Mouse (Mus musculus) intestine, embryonic 15.5 days (tissue): ENCODE results near the gene Mrnip. TPM values are rescaled to one million over a fixed set of nuclear protein-coding genes. Genes with fewer than 3 reads are reported as not detected.

ENCODE experiments used
- ATAC-seq: fragments of 200-750 bp; cut with Nextera tagmentation; 2 replicates; pipeline ENCODE4 v1.8.0; 2017; ENCODE audit warnings: moderate TSS enrichment, moderate library complexity
- H3K27ac ChIP-seq: fragments of 300-500 bp; sonication (generic); 2 replicates; pipeline ENCODE4 v1.5.1; 2015; ENCODE audit warnings: mild to moderate bottlenecking, inconsistent platforms
- H3K27me3 ChIP-seq: fragments of 300-500 bp; sonication (generic); replicated peaks from 2 replicates; pipeline ENCODE4 v1.6.1; 2015; ENCODE audit warnings: inconsistent platforms
- H3K36me3 ChIP-seq: fragments of 300-500 bp; sonication (generic); 2 replicates; pipeline ENCODE4 v1.6.1; 2015; ENCODE audit warnings: inconsistent platforms
- H3K4me1 ChIP-seq: fragments of 300-500 bp; sonication (generic); replicated peaks from 2 replicates; pipeline ENCODE4 v1.6.1; 2015; ENCODE audit warnings: inconsistent platforms
- H3K4me2 ChIP-seq: fragments of 300-500 bp; sonication (generic); replicated peaks from 2 replicates; pipeline ENCODE4 v1.6.1; 2015; ENCODE audit warnings: mild to moderate bottlenecking, inconsistent platforms
- H3K4me3 ChIP-seq: fragments of 300-500 bp; sonication (generic); replicated peaks from 2 replicates; pipeline ENCODE4 v1.5.1; 2015; ENCODE audit warnings: inconsistent platforms
- H3K9ac ChIP-seq: fragments of 300-500 bp; sonication (generic); 2 replicates; pipeline ENCODE4 v1.6.1; 2015; ENCODE audit warnings: inconsistent platforms
- H3K9me3 ChIP-seq: fragments of 300-500 bp; sonication (generic); 2 replicates; pipeline ENCODE4 v1.6.1; 2016; ENCODE audit warnings: inconsistent platforms
- WGBS: fragments of 180-500 bp; shearing (Covaris S2); methylation state at CpG from one replicate; pipeline ENCODE4 v1.1.7; 2015; 5-methylcytosine and 5-hydroxymethylcytosine counted together
- polyA plus RNA-seq: library from polyadenylated mRNA; unstranded; fragments of >200 nt; fragmentation: Nextera tagmentation; extraction: Ambion mirVana; gene quantifications from 2 replicates; pipeline ENCODE4 v1.2.1, GENCODE M21; 2015

Mrnip gene
- polyA plus RNA-seq, 1 experiment from 2014 or later, result 9.6 TPM

DNA sequence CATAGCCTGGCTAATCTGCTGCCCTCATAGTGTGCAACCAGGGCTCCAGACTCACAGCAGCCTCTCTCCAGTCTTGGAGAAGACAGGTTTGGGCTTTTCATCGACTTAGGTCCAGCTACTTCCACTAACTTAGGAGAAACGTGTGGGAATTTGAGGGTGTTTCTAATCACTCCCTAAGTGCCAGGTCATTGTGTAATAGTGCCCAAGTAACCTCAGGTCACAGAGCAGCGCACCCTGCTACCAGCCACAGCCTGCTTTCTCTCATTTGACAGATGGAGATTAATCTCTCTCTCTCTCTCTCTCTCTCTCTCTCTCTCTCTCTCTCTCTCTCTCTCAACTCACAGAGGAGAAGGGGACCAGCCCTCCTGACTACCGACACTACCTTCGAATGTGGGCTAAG is 5.9 kb upstream of the Mrnip start:
- H3K9ac ChIP-seq, result no peak overlapping the region
- no peak overlapping the region for H3K4me2 ChIP-seq
- H3K9me3 ChIP-seq, result no peaks in the 10 kb centered on the region
- H3K36me3 ChIP-seq, result peaks cover 29% of the 10 kb centered on the region
- H3K4me3 ChIP-seq, result no peak overlapping the region
- no peak overlapping the region for H3K27ac ChIP-seq
- H3K27me3 ChIP-seq, result no peaks in the 10 kb centered on the region
- no peak for ATAC-seq
- WGBS, result 90% methylated on average over 5 of the region's 5 CpGs
- H3K4me1 ChIP-seq, result no peaks in the 10 kb centered on the region

DNA sequence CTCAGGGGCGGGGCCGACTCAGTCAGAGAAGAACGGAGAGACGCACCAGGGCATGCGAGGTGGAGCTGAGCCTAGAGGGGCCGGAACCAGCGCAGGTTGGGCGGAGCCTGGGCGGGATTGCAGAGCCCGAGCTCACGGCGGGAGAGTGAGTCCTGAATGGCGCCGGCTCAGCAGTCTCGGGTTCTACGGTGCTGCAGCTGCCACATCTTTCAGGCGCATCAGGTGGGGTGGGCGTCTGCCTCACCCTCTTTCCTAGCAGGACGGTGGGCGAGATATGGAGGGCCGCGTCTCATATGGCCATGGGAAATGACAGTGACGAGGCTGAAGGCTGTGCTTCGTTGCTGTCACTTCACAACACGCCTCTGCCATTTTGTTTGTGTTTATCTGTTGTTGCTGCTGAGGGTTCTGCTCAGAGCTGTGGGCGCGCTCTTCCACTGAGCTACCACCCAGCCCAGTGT is 515 bp downstream of the Mrnip start:
- WGBS, result under 1% methylated on average over 27 of the region's 27 CpGs
- ATAC-seq, result peak; percentile 99
- H3K9me3 ChIP-seq, result no peaks in the 10 kb centered on the region

DNA sequence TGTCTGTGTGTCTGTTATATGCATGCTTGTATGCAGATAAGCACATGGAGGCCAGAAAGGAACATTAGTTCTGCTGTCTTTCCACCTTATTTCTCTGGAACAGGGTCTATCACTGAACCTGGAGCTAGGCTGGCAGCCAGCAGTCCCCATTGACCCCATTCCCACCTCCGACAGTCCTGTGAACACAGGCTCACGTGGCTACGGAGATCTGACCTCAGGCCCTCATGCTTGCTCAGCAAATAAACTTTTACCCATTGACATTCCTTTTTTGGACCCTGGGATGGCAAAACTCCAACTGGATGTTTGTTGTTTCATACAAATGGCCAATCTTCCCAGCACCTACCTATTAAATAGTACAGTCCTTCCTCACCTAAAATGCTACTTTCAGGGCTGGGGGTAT is 2.1 kb downstream of the Mrnip start:
- Histone ChIP-seq H3K36me3 (peaks cover 1% of the 10 kb centered on the region; the same call in 1 of the 2 replicates), H3K4me1 (peaks cover 6% of the 10 kb centered on the region; the same call in 1 of the 2 replicates), H3K27me3 (no peaks in the 10 kb centered on the region), H3K27ac (no peak overlapping the region), H3K9me3 (no peaks in the 10 kb centered on the region), H3K4me3 (no peak overlapping the region), H3K4me2 (no peak overlapping the region), H3K9ac (no peak overlapping the region)
- ATAC-seq, result no peak
- 57% methylated on average over 3 of the region's 3 CpGs for WGBS

More for the DNA sequence above, 515 bp downstream of the Mrnip start:
- Histone ChIP-seq H3K27ac (peak overlapping the region; percentile 48; the same call in 1 of the 2 replicates), H3K36me3 (peaks cover 8% of the 10 kb centered on the region; the same call in 1 of the 2 replicates), H3K4me3 (peak overlapping the region; percentile 70), H3K4me2 (peak overlapping the region; percentile 73), H3K4me1 (peaks cover 6% of the 10 kb centered on the region; the same call in 1 of the 2 replicates), H3K9ac (peak overlapping the region; percentile 73), H3K27me3 (no peaks in the 10 kb centered on the region)

DNA sequence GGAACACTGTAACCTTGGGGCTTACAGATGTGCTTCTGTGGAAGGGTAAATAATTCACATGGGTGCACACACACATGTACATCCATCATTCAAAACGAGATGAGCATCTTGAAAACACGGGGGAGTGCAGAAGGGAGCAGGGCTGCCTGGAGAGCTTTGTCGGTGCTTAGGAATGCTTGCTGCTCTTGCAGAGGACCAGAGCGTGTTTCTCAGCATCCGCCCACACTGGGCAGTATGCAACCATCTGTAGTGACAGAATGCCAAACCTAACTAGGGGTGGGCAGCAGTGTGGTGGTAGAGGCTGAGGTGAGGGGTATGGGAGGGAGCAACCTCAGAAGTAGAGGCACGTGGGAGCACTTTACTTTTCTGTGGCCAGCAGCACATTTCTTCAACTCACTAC is 2.9 kb downstream of the Mrnip start:
- no peaks in the 10 kb centered on the region for H3K27me3 ChIP-seq
- H3K4me3 ChIP-seq, result no peak overlapping the region
- H3K4me1 ChIP-seq, result peaks cover 6% of the 10 kb centered on the region; the same call in 1 of the 2 replicates
- no peaks in the 10 kb centered on the region for H3K9me3 ChIP-seq
- no peak overlapping the region for H3K4me2 ChIP-seq
- H3K27ac ChIP-seq, result no peak overlapping the region
- no peak overlapping the region for H3K9ac ChIP-seq
- no peaks in the 10 kb centered on the region for H3K36me3 ChIP-seq
- 64% methylated on average over 6 of the region's 6 CpGs for WGBS
- no peak for ATAC-seq

DNA sequence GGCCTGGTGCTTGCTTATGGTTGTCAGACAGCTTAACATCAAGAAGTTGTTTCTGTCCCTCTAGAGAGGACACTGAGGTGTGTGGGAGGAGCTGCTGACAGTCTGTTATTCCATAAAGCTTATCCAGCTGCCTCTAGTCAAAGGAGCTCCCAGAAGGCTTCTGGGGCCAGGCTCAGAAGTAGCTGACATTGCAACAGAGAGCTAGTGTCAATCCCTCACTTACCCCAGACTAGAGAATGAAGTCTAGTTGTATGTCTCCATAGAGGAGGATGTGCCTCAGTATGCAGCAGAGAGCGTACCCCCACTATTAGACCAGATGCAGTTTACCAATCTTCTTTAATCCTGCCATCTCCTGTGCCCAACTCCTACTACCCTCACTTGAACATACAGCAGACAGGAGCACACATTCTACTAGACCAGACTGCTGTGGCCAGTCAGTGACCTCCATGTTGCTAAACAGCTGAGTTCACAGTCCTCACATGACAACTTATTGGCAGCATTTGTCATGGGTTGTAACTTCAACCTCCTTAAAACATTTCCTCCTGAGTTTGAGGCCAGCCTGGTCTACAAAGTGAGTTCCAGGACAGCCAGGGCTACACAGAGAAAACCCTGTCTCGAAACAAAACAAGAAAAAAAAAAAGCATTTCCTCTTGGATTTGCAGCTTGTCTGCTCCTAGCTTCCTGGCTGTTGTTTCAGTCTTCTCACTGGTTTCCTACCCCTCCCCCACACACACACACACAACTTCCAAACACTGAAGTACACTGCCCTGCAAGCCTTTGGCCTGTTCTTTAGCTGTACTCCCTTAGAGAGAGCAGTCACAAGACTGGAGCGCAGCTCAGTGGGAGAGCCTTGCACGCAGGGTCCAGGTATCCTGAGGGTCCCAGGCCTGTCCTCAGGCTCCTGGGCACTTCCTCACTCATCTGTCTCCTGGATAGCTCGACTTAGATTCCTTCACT is 4.6 kb downstream of the Mrnip start:
- H3K27me3 ChIP-seq, result no peaks in the 10 kb centered on the region
- no peak overlapping the region for H3K4me2 ChIP-seq
- no peak overlapping the region for H3K9ac ChIP-seq
- no peaks in the 10 kb centered on the region for H3K36me3 ChIP-seq
- no peak for ATAC-seq
- no peak overlapping the region for H3K4me3 ChIP-seq
- peaks cover 8% of the 10 kb centered on the region; the same call in 1 of the 2 replicates for H3K4me1 ChIP-seq
- no peaks in the 10 kb centered on the region for H3K9me3 ChIP-seq
- H3K27ac ChIP-seq, result no peak overlapping the region
- WGBS, result 71% methylated on average over 5 of the region's 5 CpGs

DNA sequence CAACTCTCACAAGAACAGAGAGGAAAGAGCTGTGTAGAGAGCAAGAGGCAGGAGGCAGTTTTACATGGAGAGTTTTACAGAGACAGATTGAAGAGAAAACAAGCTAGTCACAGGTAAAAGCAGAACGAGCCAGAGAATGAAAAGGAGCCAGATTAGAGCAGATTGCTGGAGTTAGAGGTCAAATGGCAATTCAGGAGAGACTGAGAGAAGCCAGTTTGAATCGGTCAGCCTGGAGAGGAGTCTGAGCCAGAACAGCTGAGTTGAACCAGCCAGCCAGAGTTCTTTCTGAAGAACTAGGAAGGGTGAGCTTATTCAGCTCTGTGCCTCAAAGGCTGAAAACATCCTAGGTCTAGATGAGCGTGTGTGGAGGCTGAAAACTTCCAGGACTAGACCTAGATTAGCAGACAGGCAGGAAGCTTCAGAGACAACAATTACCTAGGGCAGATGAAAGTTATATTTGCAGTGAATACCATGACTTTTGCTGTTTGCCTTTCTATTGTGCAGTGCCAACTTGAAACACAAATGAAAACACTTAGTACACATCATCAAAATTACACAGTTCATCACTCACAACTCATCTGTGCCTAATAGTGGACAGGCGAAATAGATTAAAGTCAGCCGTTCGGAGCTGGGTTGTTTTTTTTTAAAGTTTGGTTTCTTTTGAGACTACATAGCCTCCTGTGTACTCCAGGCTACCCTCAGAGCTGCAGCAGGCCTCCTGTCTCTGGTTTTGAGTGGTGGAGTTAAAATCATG is 6.4 kb downstream of the Mrnip start:
- no peak for ATAC-seq
- Histone ChIP-seq H3K4me2 (no peak overlapping the region), H3K36me3 (no peaks in the 10 kb centered on the region), H3K27me3 (no peaks in the 10 kb centered on the region), H3K9me3 (no peaks in the 10 kb centered on the region), H3K4me3 (no peak overlapping the region), H3K9ac (no peak overlapping the region), H3K4me1 (0 out of 2 replicates have a peak, but pooled peaks cover 2% of the 10 kb centered on the region), H3K27ac (no peak overlapping the region)
- whole genome bisulfite sequencing, result 74% methylated on average over 6 of the region's 6 CpGs

DNA sequence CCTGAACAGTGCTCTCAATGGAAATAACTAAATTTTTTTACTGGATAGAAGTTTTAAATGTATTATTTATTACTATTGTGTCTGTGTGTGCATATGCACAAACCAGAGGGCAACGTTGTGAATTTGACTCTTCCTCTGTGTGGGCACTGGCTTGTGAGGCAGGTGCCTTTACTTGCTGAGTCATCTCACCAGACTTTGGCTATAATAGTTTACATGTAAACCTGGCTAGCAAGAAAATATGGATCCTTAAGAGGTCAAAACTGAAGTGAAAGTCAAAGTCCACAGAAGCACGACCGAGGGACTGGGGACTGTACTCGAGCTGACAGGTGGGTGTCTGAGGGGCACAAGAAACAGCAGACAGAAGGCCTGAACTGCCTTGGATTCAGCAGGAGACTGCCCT is 8.5 kb downstream of the Mrnip start:
- H3K27me3 ChIP-seq, result no peaks in the 10 kb centered on the region
- no peaks in the 10 kb centered on the region for H3K36me3 ChIP-seq
- no peak overlapping the region for H3K4me2 ChIP-seq
- no peak overlapping the region for H3K9ac ChIP-seq
- H3K4me1 ChIP-seq, result 0 out of 2 replicates have a peak, but pooled peaks cover 2% of the 10 kb centered on the region
- no peaks in the 10 kb centered on the region for H3K9me3 ChIP-seq
- H3K4me3 ChIP-seq, result no peak overlapping the region
- no peak overlapping the region for H3K27ac ChIP-seq
- ATAC-seq, result no peak
- 75% methylated on average over 4 of the region's 4 CpGs for WGBS

DNA sequence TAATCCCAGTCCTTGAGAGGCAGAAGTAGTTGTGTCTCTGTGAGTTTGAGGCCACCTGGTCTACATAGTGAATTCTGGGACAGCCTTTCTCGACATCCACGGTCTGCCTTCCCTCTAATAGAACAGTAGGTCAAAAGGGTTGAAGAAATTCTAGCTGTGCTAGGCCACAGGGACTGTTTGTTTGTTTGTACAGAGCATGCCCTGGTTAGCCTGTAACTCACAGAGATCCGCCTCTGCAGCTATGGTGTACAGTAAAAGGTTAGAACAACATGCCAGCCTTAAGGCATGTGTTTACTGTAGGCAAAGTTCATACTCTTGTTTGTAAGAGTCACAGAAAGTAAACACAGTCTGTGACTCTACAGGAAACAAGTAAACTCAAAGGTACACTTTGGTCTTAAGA is 10.5 kb downstream of the Mrnip start:
- no peak for ATAC-seq
- 75% methylated on average over 3 of the region's 3 CpGs for WGBS

DNA sequence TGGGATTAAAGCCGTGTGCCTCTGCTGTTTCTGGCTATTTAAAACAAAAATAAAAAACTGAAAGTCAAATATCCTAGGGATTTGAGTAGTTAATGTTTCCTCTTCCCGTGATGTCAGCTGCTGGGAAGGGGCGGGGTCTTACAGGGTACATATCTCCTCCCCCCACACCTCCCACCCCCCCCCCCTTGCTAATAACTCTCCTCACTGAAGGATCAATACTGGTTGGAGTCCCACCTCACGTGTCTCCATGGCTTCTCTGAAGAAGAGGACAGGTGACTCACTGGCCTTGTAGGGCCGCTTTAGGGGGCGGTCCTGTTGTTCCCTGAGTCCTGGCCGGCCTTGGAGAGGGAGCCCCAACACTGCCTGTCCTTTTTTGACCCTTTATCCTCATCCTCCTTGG is 14.4 kb downstream of the Mrnip start:
- ATAC-seq, result peak; percentile 45; the same call in 1 of the 2 replicates
- H3K4me1 ChIP-seq, result no peaks in the 10 kb centered on the region
- no peaks in the 10 kb centered on the region for H3K9me3 ChIP-seq
- whole genome bisulfite sequencing, result 48% methylated on average over 7 of the region's 7 CpGs
- no peak overlapping the region for H3K9ac ChIP-seq
- no peak overlapping the region for H3K4me2 ChIP-seq
- no peaks in the 10 kb centered on the region for H3K27me3 ChIP-seq
- no peaks in the 10 kb centered on the region for H3K36me3 ChIP-seq
- H3K27ac ChIP-seq, result no peak overlapping the region
- no peak overlapping the region for H3K4me3 ChIP-seq

More for the DNA sequence above, 10.5 kb downstream of the Mrnip start:
- Histone ChIP-seq H3K4me2 (no peak overlapping the region), H3K27ac (no peak overlapping the region), H3K4me1 (0 out of 2 replicates have a peak, but pooled peaks cover 2% of the 10 kb centered on the region), H3K36me3 (no peaks in the 10 kb centered on the region), H3K9me3 (no peaks in the 10 kb centered on the region), H3K27me3 (no peaks in the 10 kb centered on the region), H3K9ac (no peak overlapping the region), H3K4me3 (no peak overlapping the region)

DNA sequence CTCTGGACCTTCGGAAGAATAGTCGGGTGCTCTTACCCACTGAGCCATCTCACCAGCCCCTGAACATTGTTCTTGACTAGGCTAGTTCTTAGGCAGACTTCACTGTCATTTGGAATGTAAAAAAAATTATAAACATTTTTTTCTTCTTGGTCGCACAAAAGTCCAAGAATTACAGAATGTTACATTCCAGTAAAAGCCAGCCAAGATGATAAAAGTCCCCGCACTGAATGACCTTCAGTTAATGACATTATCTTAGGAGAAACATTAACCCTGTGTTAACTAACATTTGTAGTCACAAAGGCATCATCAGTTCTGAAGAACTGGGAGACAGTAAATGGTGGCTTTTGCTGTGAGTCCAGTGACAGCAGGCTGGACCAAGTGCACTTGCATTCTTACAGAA is 16.1 kb downstream of the Mrnip start:
- H3K4me3 ChIP-seq, result no peak overlapping the region
- H3K9ac ChIP-seq, result no peak overlapping the region
- H3K4me2 ChIP-seq, result no peak overlapping the region
- no peaks in the 10 kb centered on the region for H3K9me3 ChIP-seq
- ATAC-seq, result no peak
- H3K27ac ChIP-seq, result no peak overlapping the region
- no peaks in the 10 kb centered on the region; the same call in 1 of the 2 replicates for H3K4me1 ChIP-seq
- H3K27me3 ChIP-seq, result no peaks in the 10 kb centered on the region
- no peaks in the 10 kb centered on the region for H3K36me3 ChIP-seq
- 58% methylated on average over 4 of the region's 4 CpGs for WGBS

DNA sequence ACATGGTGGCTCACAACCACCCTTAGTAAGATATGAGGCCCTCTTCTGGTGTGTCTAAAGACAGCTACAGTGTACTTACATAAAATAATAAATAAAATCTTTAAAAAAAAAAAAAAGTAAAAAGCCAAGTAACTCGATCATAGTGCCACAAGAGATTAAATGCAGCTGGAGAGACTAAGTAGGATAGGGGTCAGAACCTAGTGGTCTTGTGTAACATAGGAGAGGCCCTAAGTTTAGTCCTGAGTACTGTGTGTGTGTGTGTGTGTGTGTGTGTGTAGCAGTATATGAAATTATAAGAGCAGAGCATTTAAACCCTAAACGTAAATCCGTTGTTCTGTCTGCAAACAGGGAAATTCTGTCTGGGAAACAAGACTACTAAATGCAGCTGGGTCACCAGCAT is 18.0 kb downstream of the Mrnip start:
- no peak for ATAC-seq
- Histone ChIP-seq H3K27ac (no peak overlapping the region), H3K9ac (no peak overlapping the region), H3K9me3 (no peaks in the 10 kb centered on the region), H3K36me3 (no peaks in the 10 kb centered on the region), H3K27me3 (no peaks in the 10 kb centered on the region), H3K4me1 (no peaks in the 10 kb centered on the region; the same call in 1 of the 2 replicates), H3K4me2 (no peak overlapping the region), H3K4me3 (no peak overlapping the region)
- WGBS, result 81% methylated on average over 3 of the region's 3 CpGs

DNA sequence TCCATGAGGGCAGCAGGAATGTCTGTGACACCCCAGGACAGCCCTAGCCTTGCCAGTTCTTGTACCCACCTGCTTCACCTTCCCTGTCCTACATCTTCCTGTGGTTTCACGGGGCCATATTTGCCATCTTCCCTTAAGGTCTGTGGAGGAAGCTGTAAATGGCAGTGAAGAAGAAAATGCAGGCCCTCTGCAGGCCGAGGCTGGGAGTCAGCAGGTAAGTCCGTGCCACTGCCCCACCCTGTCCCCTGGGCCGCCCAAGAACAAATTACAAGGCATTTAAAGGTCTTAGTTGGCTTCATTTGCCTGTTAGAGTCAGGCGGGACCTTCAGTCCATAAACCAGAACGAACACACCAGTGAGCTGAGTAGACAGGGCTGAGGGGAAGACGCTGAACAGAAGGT is 19.8 kb downstream of the Mrnip start:
- H3K4me2 ChIP-seq, result no peak overlapping the region
- no peaks in the 10 kb centered on the region for H3K27me3 ChIP-seq
- H3K4me3 ChIP-seq, result no peak overlapping the region
- no peak overlapping the region for H3K9ac ChIP-seq
- peaks cover 4% of the 10 kb centered on the region; the same call in 1 of the 2 replicates for H3K36me3 ChIP-seq
- WGBS, result 57% methylated on average over 7 of the region's 7 CpGs
- H3K27ac ChIP-seq, result no peak overlapping the region
- ATAC-seq, result 0 out of 2 replicates have a peak, but pooled peaks have one; percentile 26
- no peaks in the 10 kb centered on the region for H3K9me3 ChIP-seq
- no peaks in the 10 kb centered on the region; the same call in 1 of the 2 replicates for H3K4me1 ChIP-seq
